Mouse (Mus musculus): ENCODE results near the gene Cdk17.

The Cdk17 gene

DNA sequence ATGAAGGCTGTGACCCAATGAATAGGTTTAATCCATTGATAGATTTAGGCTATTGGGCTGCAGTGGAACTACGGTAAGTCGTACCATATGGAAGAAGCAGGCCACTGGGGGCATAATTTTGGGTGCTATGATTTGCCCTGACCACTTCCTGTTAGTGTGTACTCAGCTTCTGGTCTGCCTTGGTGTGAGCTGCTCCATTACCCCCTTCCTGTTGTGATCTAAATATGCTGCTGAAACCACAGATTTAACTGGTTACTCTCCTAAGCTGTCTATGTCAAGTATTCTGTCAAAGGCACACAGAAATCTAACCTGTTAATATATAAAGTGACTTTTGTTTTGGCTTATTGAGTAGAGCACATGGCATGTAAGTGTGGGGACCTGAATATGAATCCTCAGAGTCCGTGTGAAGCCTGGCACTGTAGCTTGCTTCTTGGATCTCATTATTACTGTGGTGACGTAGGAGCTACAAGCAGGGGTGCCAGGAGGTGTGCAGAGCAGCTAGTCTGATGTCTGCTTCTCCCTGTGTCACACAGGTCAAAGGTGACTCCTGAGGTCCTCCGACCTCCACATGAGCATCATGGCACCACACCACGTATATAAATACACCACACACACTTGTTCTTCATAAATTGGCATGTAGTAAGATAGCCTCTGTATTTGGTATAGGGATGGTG is 10.6 kb downstream of the Cdk17 start:
- DNase-seq (ENCODE audit: low spot score), result peak; percentile 55

GRCm38 (mm10) chr10:93177471-93177870 is 16.8 kb downstream of the Cdk17 start:
- DNase-seq (ENCODE audit: low spot score), result no peak

GRCm38 (mm10) chr10:93177874-93178273 is 17.2 kb downstream of the Cdk17 start:
- no peak for DNase-seq (ENCODE audit: low spot score)

DNA sequence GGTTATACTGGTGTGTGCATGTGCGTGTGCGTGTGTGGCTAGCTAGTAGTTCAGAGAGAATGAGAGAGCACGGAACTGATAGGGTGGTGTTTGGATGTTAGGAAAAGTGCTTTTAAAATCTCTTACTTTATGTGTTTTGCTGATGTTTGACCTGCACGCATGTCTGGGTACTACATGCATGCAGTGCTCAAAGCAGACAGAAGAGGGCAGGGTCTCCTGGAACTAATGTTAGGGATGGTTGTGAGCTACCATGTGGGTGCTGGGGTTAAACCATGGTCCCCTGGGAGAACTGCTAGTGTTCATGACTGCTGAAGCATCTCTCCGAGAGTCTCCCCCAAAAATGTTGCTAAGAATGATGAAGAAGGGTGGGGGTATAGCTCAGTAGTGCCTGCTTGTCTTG is 18.0 kb downstream of the Cdk17 start:
- DNase-seq (ENCODE audit: low spot score), result no peak

DNA sequence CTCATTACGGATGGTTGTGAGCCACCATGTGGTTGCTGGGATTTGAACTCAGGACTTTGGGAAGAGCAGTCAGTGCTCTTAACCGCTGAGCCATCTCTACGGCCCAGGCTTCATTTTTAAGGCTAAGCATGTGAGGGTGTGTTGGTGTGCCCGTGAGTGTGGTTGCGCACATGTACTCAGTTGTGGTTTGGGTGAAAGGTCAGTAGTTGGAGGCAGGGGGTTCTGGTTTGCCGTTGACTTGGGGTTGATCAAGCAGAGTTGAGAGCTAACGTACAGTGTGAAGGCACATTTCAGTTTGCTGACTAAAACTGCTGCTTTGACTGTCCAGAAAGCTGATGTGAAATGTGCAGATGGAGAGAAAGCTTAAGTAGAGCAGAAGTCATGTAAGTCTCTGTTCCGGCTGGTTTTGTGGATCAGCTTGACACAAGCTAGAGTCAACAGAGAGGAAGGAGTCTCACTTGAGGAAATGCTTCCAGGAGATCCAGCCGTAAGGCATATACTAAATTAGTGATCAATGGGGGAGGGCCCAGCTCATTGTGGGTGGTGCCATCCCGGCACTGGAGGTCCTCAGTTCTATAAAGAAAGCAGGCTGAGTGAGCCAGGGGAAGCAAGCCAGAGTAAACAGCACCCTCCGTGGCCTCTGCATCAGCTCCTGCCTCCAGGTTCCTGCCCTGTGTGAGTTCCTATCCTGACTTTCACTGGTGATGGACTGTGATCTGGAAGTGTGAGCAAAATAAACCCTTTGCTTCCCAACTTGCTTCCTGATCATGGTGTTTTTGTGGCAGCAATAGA is 19.2 kb downstream of the Cdk17 start:
- no peak for DNase-seq (ENCODE audit: low spot score)

DNA sequence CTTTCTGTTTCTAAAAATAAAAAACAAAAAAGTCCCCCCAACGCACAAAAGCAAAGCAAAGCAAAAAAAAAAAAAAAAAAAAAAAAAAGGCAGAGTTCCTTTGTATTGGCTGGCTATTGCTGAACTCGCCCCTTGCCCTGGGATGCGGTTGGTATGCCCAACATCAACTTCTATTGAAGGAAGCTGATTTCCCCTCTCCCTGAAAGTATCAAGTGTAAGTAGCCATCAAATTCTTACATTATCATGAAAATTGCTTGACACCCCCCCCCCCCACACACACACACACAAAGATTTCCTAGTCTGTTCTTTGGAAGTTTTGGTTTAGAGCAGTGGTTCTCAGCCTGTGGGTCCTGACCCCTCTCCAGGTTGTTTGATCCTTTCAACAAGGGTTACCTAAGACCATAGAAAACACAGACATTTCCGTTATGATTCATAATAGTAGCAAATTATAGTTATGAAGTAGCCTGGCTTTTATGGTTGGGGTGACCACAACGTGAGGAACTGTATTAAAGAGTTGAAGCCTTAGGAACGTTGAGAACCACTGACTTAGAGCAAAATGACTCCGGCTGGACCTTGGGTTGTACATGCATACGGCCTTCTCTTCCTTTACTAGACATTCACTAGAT is 23.8 kb downstream of the Cdk17 start:
- no peak for DNase-seq (ENCODE audit: low spot score)

GRCm38 (mm10) chr10:93188440-93188999 is 27.8 kb downstream of the Cdk17 start:
- no peak for DNase-seq (ENCODE audit: low spot score)

DNA sequence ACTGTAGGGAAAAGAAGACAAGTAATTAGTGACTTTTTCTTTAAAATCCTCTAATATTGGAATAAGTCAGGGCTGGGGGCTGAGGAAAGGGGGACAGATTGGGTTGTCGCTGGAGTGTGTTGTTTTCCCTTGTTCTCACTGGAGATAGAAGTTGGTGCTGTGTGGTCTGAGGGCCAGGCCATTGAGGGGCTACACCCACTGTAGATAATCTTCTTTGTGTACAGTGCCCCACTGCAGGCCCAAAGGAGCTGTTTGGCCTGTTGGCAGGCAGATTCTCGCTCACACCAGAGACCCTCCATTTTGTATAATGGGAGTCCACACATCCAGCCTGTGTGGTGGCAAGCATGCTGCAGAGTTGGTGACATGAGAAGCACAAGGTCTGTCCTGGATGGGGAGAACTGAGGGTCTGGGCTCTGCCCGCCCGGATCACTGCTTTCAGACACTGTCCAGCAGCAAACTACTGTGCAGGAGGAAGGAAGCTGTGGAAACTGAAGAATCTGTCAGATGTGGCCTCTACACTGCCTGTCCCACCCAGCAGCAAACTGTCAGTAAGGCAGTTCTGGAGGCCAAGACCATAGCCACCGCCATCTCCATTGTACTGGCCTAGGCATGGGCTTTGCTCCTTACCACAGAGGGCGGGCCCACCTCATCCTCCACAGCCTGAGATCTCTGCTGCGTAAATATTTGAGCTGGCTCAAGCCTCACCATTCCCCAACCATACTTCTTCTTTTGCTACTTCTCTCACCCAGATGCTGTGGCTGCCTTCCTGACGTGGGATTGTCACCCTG is 30.0 kb downstream of the Cdk17 start:
- no peak for DNase-seq (ENCODE audit: low spot score)

DNA sequence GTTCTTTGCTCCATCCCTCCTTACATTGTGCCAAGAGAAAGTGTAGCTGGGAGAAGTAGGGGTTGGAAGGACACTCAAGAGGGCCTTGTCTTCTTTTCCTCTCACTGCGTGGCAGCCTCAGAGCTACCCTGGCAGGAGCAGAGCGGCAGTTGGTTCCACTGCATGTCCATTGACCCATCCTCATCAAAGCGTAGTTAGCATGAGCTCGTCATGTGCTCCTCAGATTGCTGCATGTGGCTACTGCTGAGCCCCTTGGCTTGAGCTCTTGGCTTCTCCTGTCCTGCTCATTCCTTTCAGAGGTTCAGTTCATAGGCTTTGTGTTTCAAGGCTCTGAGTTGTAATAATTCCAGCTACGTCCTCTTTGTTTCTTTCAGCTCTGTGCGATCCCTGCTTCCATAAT is 36.4 kb downstream of the Cdk17 start:
- DNase-seq (ENCODE audit: low spot score), result no peak

GRCm38 (mm10) chr10:93198958-93199357 is 38.3 kb downstream of the Cdk17 start:
- DNase-seq (ENCODE audit: low spot score), result no peak

DNA sequence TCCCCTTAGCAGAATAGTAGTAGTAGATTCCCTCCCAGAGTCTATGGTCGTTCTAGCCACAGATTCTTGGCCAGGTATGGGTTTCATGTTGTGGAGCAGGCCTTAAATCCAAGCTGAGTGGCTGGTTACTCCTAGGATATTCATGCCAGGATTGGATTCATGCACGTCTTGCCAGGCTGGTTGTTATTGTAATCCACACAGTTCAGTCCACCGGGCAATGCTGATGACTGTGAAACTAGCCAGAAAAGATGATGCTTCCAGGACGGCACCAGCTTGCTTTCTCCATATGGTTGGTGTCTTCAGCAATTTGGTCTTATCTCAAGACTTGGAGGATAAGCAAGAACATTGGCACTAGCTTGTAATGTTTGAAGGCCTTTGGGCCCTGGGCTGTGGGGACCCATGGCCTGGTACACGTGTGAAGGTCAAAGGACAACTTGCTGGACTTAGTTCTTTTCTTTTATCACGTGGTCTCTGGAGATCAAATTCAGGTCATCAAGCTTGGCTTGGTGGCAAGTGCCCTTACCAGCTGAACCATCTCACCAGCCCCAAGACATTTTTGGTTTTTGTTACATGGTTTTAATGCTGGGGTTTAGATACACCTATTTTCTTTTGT is 41.3 kb downstream of the Cdk17 start:
- DNase-seq (ENCODE audit: low spot score), result no peak

DNA sequence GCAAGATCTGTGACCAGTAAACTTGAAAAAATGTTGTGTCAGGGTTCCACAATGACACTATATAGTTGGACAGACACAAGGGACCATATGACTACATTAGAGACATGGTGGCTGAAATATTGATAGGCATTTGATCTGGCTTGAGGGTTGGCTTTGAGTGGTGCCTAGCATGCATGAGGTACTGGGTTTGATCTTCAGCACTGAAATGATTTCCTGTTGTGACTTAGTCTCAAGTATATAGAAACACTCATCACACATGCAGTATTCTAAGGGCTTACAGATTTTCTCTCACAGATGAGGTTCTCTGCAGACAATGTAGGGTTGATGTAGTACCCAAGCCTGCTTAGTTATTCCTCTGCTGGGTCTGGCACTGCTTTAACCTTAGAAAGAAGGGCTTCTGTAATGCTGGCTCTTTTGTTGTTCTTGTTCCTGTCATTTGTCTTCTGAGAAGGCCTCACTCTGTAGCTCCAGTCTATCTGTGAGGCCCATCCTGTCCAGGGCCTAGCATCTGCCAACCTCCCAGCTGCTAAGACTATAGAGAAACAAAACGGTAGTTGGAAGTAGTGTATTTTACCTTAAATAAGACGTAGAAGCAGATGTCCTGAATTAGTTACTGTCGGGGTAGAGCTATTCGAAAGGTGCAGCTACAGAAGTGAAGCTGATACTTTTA is 44.7 kb downstream of the Cdk17 start:
- DNase-seq (ENCODE audit: low spot score), result no peak

GRCm38 (mm10) chr10:93207176-93207575 is 46.5 kb downstream of the Cdk17 start:
- DNase-seq (ENCODE audit: low spot score), result no peak

DNA sequence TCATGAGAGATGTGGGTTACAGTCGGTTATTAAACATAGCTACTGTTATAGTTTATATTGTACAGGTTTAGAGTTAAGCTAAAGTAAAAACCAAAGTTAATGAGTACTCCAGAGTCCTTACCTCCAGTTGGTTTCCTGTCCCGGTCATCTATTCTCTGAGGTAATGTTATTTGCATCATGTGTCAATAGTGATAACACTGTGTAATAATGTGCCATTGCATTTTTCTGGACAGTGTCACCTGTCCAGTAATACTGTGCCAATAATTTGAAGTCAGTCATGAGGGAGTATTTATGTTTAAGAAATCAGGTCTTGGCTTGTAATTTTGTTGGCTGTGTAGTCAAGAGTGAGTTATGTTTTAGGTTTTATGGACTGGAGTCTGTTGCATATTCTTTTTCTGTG is 52.0 kb downstream of the Cdk17 start:
- DNase-seq (ENCODE audit: low spot score), result no peak

- no peak for DNase-seq (ENCODE audit: low spot score)
These were observed 52.7 kb downstream of the Cdk17 start for GRCm38 (mm10) chr10:93213339-93213738.

- no peak for DNase-seq (ENCODE audit: low spot score)
These were observed 53.6 kb downstream of the Cdk17 start for GRCm38 (mm10) chr10:93214251-93214650.

DNA sequence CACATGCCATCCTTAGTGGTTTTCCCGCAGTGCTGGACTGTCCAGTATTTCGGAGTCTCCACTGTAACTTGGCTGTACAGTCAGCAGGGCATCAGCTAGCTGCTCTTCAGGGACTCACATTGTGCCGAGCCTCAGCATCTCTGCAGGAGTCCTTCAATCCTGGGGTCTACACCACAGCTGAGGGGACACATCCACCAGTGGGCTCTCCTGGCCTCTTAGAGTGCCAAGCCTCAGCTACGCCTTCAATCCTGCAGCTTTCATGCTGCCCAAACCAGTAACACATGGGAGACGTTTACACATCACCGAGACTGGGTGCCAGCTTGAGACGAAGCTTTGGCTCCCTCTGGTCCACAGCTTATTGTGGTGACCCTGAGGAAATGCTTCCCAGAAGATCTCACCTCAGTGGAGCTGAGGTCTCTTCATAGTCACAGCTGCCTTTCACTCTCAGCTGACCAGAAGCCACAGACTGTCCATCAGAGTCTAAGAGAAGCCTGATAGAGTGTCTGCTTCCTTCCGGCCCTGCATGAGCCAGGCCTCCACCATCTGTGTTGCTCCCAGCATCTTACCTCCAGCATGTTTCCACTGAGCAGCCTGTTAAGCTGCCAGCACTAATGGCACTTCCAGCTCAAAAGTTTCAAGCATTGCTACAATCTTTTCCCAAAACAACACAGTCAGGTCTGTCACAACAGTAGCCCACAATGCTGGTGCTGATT is 54.5 kb downstream of the Cdk17 start:
- DNase-seq (ENCODE audit: low spot score), result no peak

DNA sequence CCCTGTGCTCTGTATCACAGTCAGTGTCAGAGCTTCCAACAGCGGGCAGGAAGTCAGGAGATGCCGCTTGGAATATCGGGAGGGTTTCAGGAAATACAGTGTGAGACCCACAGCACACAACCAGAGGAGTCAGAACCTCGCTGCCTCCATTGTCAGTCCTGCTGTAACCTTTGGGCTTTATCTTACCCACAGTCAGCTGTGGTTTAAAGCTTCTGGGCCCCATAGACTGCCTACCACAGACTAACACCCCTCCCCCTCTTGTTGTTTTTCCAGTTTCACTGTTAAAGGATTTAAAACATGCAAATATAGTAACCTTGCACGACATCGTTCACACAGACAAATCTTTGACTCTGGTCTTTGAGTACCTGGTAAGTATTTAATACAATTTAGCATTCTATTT is 65.1 kb downstream of the Cdk17 start:
- no peak for DNase-seq (ENCODE audit: low spot score)

DNA sequence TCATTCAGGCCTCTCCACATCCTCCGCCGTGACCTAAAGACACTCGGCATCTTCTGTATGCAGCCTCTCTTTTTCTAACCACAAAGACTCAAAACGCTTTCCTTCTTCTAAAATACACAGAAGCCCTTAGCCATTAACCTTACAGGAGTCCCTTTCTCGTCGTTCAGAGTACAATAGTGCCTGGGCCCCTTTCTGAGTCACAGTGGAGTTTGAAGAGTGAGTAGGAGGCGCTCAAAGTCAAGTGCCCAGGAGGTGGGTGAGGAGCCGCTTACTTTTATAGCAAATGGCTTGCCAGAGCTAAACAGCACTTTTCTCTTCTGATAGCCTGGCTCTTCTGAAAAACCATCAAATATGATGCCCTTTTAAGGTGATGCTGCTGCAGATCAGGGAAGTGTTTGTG is 67.2 kb downstream of the Cdk17 start:
- DNase-seq (ENCODE audit: low spot score), result no peak

DNA sequence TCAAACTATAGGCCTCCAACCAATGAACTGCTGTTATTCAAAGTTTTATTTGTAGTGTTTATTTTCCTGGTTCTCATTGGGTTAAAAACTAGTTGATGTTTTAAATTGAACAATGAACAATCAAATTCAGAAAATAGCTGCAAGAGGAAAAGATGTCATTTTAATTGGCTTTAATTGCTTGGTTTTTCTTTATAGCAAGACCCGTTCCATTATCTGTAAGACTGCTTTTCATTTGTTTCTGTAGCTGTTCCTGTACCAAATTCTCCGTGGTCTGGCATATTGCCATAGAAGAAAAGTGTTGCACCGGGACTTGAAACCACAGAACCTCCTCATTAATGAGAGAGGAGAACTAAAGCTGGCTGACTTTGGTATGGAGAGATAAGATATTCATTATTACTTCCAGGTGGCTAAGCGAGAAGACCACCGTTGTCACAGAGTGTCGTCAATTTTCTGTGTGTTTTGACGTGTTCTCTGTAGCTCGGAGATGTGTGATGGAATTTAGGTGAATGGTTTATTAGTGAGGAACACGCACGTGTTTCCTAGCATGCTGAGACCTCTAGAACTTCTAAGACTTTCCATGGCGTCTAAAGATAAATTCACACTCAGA is 67.8 kb downstream of the Cdk17 start:
- no peak for DNase-seq (ENCODE audit: low spot score)
